Mouse (Mus musculus) kidney, adult 2 months (tissue): ENCODE measurements at regions not wholly inside any gene's neighbourhood (a gene's known extent, or its start where the extent isn't known, plus 50 kb on each side); places are given as distances from the start of the nearest gene placed in this dataset.

Experiments
- CTCF ChIP-seq: fragments of 200-500 bp; conservative IDR thresholded peaks from 2 replicates; pipeline ENCODE4 v1.5.1; 2011; ENCODE audit warnings: low read depth, mild to moderate bottlenecking, control low read depth, low read length, moderate library complexity, mixed read lengths; ENCODE audit not compliant: insufficient read depth, insufficient read length
- POLR2A ChIP-seq: fragments of 200-500 bp; IDR thresholded peaks from one replicate; pipeline ENCODE4 v1.6.1; 2011; ENCODE audit warnings: low read depth, low read length, control low read depth

GRCm38 (mm10) chr8:35296936-35297335, 468.7 kb upstream of the Gm19410 start:
- no peak for TF ChIP-seq CTCF
- TF ChIP-seq POLR2A: no peak
